Mouse (Mus musculus) lung, embryonic 14.5 days (tissue): ENCODE data around the gene Cyp1a1. TPM values are rescaled to one million over a fixed set of nuclear protein-coding genes. Genes with fewer than 3 reads are reported as not detected.

Experiments used
- ATAC-seq: fragments of 200-750 bp; cut with Nextera tagmentation; 2 replicates; pipeline ENCODE4 v1.8.0; 2017; ENCODE audit warnings: mild to moderate bottlenecking, moderate TSS enrichment, moderate library complexity; ENCODE audit not compliant: insufficient read depth
- DNase-seq: peaks from one replicate; pipeline ENCODE4 v3.0.0-alpha.2; 2015
- H3K27ac ChIP-seq: fragments of 300-500 bp; sonication (generic); 2 replicates; pipeline ENCODE4 v1.5.1; 2014; ENCODE audit warnings: low read depth, mild to moderate bottlenecking, moderate library complexity
- H3K27me3 ChIP-seq: fragments of 300-500 bp; sonication (generic); 2 replicates; pipeline ENCODE4 v1.6.1; 2014; ENCODE audit warnings: low read length, control low read depth; ENCODE audit not compliant: insufficient read depth
- H3K36me3 ChIP-seq: fragments of 300-500 bp; sonication (generic); 2 replicates; pipeline ENCODE4 v1.6.1; 2014; ENCODE audit warnings: control low read depth; ENCODE audit not compliant: insufficient read depth
- H3K4me1 ChIP-seq: fragments of 300-500 bp; sonication (generic); 2 replicates; pipeline ENCODE4 v1.6.1; 2014; ENCODE audit warnings: antibody characterized with exemption, control low read depth; ENCODE audit not compliant: insufficient read depth
- H3K4me2 ChIP-seq: fragments of 300-500 bp; sonication (generic); 2 replicates; pipeline ENCODE4 v1.6.1; 2014; ENCODE audit warnings: mild to moderate bottlenecking
- H3K4me3 ChIP-seq: fragments of 300-500 bp; sonication (generic); 2 replicates; pipeline ENCODE4 v1.5.1; 2014; ENCODE audit warnings: low read depth, low read length
- H3K9ac ChIP-seq: fragments of 300-500 bp; sonication (generic); 2 replicates; pipeline ENCODE4 v1.6.1; 2014
- H3K9me3 ChIP-seq: fragments of 300-500 bp; sonication (generic); 2 replicates; pipeline ENCODE4 v1.6.1; 2016; ENCODE audit warnings: low read depth, low read length, control low read depth
- CTCF ChIP-seq: IDR thresholded peaks from 2 replicates; pipeline ENCODE4 v1.5.1; 2016; ENCODE audit warnings: antibody characterized with exemption, low read depth
- whole genome bisulfite sequencing: fragments of 180-500 bp; shearing (Covaris S2); extraction: QIAGEN DNeasy Blood & Tissue Kit; methylation state at CpG from one replicate; pipeline ENCODE4 v1.1.7; 2014; 5-methylcytosine and 5-hydroxymethylcytosine counted together
- polyA plus RNA-seq: library from polyadenylated mRNA; unstranded; fragments of >200 nt; fragmentation: Nextera tagmentation; extraction: Ambion mirVana; gene quantifications from 2 replicates; pipeline ENCODE4 v1.2.1, GENCODE M21; 2014

Cyp1a1 gene
- polyA plus RNA-seq, 1 experiment from 2014 or later: not detected

DNA sequence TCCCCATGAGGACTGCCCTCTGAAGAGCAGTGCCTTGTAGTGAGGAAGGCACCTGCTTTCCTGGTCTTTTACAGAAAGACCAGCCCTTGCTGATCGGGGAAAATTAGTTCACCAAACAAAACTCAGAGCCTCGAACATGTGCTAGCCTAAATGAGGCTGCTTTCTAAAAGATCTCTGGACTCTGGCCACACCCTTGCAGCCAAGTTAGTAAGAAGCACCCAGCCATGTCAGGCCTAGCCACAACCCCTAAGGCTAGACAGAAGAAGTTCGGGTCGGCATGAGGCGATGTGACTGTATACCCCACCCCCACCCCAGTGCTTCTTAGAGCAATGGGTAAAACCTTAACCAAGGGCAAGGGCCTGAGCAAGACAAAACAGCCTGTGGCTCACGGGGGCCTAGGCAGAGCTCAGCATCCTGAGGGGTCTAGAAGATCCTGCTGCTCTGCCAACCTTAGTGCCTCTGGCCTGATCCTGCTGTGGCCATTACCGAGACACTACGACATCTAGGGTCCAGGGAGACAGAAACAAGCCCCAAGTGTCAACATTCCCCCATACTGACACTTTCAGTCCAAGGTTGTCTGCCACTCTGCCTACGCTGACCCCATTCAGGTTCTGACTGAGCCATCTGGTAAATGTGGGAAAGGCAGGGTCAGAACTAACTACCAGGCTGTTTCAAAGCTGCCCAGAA is 44.4 kb upstream of the Cyp1a1 start:
- DNase-seq: no peak
- Histone ChIP-seq H3K4me1 (peaks cover 42% of the 10 kb centered on the region), H3K27ac (no peak overlapping the region), H3K27me3 (no peaks in the 10 kb centered on the region), H3K9ac (peak overlapping the region; percentile 97; the same call in 1 of the 2 replicates), H3K4me2 (peak overlapping the region; percentile 86), H3K36me3 (peaks cover 5% of the 10 kb centered on the region; the same call in 1 of the 2 replicates), H3K4me3 (peak overlapping the region; percentile 90), H3K9me3 (no peaks in the 10 kb centered on the region)
- ATAC-seq: no peak
- TF ChIP-seq CTCF: no peak
- WGBS: 66% methylated on average over 9 of the region's 9 CpGs

GRCm38 (mm10) chr9:57643856-57644180 is 43.9 kb upstream of the Cyp1a1 start:
- ATAC-seq (no peak), DNase-seq (no peak)
- peak overlapping the region; percentile 90 for H3K4me3 ChIP-seq
- TF ChIP-seq CTCF: no peak
- peaks cover 37% of the 10 kb centered on the region for H3K4me1 ChIP-seq
- H3K9ac ChIP-seq: peak overlapping the region; percentile 97
- no peak overlapping the region for H3K27ac ChIP-seq
- no peaks in the 10 kb centered on the region for H3K27me3 ChIP-seq
- H3K36me3 ChIP-seq: peaks cover 5% of the 10 kb centered on the region; the same call in 1 of the 2 replicates
- no peaks in the 10 kb centered on the region for H3K9me3 ChIP-seq
- WGBS: 29% methylated on average over 7 of the region's 7 CpGs
- H3K4me2 ChIP-seq: peak overlapping the region; percentile 86

DNA sequence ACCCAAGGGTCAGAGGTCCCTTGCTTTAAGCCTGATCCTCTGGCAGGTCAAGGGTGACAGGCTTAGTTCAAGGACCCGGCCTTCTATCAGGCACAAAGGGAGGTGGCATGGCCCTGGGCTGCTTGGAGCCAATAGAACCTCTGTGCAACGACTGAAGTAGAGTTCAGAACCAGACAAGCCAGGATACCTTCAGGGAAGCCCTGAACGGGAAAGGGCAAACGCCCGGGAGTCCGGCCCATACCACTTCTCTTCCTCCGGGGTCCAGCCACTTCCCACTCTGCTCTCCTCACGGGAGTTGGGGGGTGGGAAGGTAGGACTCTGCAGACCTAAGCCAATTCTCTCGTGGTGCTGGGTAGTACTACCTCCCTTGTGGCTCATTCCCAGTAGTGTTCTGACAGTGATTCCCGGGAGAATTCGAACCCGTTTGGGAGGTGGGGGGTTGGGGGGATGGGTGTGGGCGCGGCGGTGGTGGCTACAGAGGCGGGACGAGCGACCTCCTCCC is 43.2 kb upstream of the Cyp1a1 start:
- no peaks in the 10 kb centered on the region for H3K27me3 ChIP-seq
- peaks cover 30% of the 10 kb centered on the region for H3K4me1 ChIP-seq
- 0% methylated on average over 18 of the region's 18 CpGs for WGBS
- no peak for TF ChIP-seq CTCF
- H3K9ac ChIP-seq: peak overlapping the region; percentile 97
- ATAC-seq (peak; percentile 23; the same call in 1 of the 2 replicates), DNase-seq (no peak)
- H3K4me2 ChIP-seq: peak overlapping the region; percentile 86
- H3K9me3 ChIP-seq: no peaks in the 10 kb centered on the region
- peaks cover 5% of the 10 kb centered on the region; the same call in 1 of the 2 replicates for H3K36me3 ChIP-seq
- peak overlapping the region; percentile 90 for H3K4me3 ChIP-seq
- H3K27ac ChIP-seq: peak overlapping the region; percentile 96; the same call in 1 of the 2 replicates

DNA sequence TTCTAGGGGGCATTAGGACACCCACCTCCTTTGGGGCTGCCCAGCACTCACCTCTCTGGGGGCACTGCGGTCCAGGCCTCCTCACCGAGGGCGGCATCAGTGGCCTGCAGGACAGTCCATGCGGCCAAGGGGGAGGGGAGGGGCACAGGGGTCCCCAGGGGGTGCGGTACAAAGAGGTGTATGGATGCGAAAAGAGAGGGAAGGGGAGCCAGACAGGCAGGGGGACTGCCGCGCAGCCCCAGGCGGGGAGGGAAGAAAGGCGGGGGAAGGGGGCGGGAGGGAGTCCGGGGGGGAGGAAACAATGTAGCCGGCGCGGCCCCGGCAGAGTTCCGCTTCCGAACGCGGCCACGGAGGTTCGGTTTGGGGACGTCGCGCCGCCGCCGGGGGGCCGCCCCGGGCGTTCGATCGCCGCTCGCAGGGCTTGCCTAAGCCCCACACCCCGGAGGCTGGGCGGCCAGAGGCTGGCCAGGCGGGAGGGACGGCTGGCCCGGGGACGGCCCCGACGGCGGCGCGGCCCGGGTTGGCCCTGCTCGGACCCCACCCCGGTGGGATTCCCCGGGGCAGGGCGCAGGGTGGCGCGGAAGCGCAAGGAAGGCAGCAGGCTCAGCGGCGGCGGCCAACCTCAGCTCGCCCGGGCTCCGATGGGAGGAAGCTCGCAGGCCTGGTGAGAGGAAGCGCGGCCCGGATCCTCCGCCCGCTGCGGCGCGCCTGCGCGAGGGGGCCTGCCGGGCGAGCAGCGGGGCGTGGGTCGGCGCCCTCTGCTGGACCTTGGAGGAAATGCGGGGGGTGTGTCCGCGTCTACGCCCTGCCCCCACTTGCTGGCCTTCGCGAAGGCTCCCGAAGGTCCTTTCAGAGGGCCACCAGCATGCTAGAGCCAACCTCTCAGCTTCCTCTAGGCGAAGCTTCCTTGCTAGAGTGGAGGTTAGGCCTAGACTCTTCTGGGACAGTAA is 42.5 kb upstream of the Cyp1a1 start:
- H3K4me2 ChIP-seq: peak overlapping the region; percentile 86
- WGBS: under 1% methylated on average over 74 of the region's 85 CpGs
- H3K27ac ChIP-seq: peak overlapping the region; percentile 96
- H3K9me3 ChIP-seq: no peaks in the 10 kb centered on the region
- peak; percentile 96 for DNase-seq
- H3K27me3 ChIP-seq: no peaks in the 10 kb centered on the region
- peak overlapping the region; percentile 97 for H3K9ac ChIP-seq
- peaks cover 23% of the 10 kb centered on the region for H3K4me1 ChIP-seq
- peak overlapping the region; percentile 90 for H3K4me3 ChIP-seq
- peak; percentile 82 for TF ChIP-seq CTCF
- H3K36me3 ChIP-seq: peaks cover 5% of the 10 kb centered on the region; the same call in 1 of the 2 replicates
- peak; percentile 90 for ATAC-seq

GRCm38 (mm10) chr9:57646551-57647103 is 41.1 kb upstream of the Cyp1a1 start:
- Histone ChIP-seq H3K36me3 (peaks cover 5% of the 10 kb centered on the region; the same call in 1 of the 2 replicates), H3K4me2 (no peak overlapping the region), H3K9me3 (no peaks in the 10 kb centered on the region), H3K27me3 (no peaks in the 10 kb centered on the region), H3K9ac (no peak overlapping the region), H3K4me1 (peaks cover 17% of the 10 kb centered on the region), H3K4me3 (no peak overlapping the region), H3K27ac (no peak overlapping the region)
- ATAC-seq (no peak), DNase-seq (no peak)
- no peak for TF ChIP-seq CTCF
- 73% methylated on average over 12 of the region's 12 CpGs for WGBS

DNA sequence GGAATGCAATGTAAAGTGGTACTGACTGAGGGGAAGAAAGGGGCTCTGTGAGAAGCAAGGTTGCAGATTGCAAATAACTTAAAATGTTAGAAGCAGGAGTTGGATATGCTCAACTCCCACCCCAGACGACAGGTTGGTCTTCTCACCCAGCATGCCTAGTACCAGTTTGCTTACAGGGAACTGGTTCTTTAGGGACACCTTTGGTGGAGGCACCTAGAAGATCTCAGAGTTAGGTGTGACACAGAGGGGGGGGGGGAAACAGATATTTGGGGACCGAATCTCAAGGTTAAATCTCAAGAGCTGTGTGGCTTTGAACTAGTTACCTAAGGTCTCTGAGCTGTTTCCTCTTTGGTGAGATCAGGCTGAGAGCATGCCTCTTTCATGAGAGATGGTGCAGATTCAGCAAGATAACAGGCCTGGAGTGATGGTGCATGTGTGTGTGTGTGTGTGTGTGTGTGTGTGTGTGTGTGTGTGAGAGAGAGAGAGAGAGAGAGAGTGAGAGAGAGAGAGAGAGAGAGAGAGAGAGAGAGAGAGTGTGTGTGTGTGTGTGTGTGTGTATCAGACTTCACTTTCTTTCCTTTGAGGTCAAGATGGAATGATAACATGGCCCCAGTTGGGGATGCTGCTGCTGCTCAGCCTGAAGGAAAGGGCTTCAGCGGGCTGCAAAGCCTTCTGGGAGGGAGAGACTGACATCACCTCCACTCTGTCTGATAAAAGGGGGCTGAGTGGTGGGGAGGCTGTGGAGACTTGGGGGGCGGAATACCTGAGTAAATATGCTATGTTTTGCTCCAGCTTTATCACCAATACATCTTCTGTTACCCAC is 40.2 kb upstream of the Cyp1a1 start:
- TF ChIP-seq CTCF: no peak
- WGBS: 64% methylated on average over 4 of the region's 4 CpGs
- Histone ChIP-seq H3K4me2 (no peak overlapping the region), H3K27me3 (no peaks in the 10 kb centered on the region), H3K4me1 (peaks cover 16% of the 10 kb centered on the region), H3K4me3 (no peak overlapping the region), H3K9ac (no peak overlapping the region), H3K36me3 (no peaks in the 10 kb centered on the region), H3K9me3 (no peaks in the 10 kb centered on the region), H3K27ac (no peak overlapping the region)
- no peak for DNase-seq
- ATAC-seq: no peak
